Mouse (Mus musculus): ENCODE measurements around the gene Ugt1a7c. TPM values are rescaled to one million over a fixed set of nuclear protein-coding genes. Genes with fewer than 3 reads are reported as not detected.
"Not testable (repeated sequence)": the region's sequence is repeated elsewhere in the genome, so short reads cannot be mapped to it uniquely, and the experiment has no call there.

Gene Ugt1a7c
- total and polyA plus RNA-seq, 3 experiments = not detected

- no peak overlapping the region for H3K4me3 ChIP-seq (ENCODE audit: control insufficient read depth in 1 of 2, insufficient read depth in 1 of 2, low read depth in 2 of 2, low read length in 2 of 2)
- no peaks in the 10 kb centered on the region for H3K79me2 ChIP-seq (ENCODE audit: control insufficient read depth, insufficient read depth, low read length, poor library complexity)
- no peak for DNase-seq (ENCODE audit: low read depth, low spot score)
- H3K36me3 ChIP-seq (ENCODE audit: control insufficient read depth in 1 of 2, insufficient read depth in 2 of 2, low read length in 2 of 2) = peaks cover 0 to 9% of the 10 kb centered on the region in 2 experiments; a peak in 2 of 4 replicates
- no peaks in the 10 kb centered on the region for H3K27me3 ChIP-seq (ENCODE audit: control insufficient read depth in 1 of 2, insufficient read depth in 2 of 2, low read length in 2 of 2)
- no peak overlapping the region for H3K9ac ChIP-seq (ENCODE audit: control insufficient read depth, low read depth, low read length, poor library complexity, severe bottlenecking)
- TF ChIP-seq UBTF (IDR thresholded peaks at IDR 0.05; ENCODE audit: borderline replicate concordance, insufficient read depth, low read depth, low read length) (no peak), HCFC1 (IDR thresholded peaks at IDR 0.05; ENCODE audit: low read depth, low read length) (no peak), MAZ (IDR thresholded peaks at IDR 0.05; ENCODE audit: low read depth, low read length) (no peak), BHLHE40 (IDR thresholded peaks at IDR 0.05; ENCODE audit: borderline replicate concordance, low read depth, low read length) (no peak), ZNF384 (IDR thresholded peaks at IDR 0.05; ENCODE audit: low read depth, low read length) (no peak)
- no peaks in the 10 kb centered on the region for H3K9me3 ChIP-seq (replicated peaks; ENCODE audit: insufficient read depth, low read length)
- peaks cover 0 to 14% of the 10 kb centered on the region in 2 experiments; a peak in 3 of 4 replicates for H3K4me1 ChIP-seq (ENCODE audit: control insufficient read depth in 1 of 2, insufficient read depth in 2 of 2, low read length in 2 of 2)
- H3K27ac ChIP-seq (ENCODE audit: control insufficient read depth, low read depth, low read length) = no peak overlapping the region
These were observed 10.8 kb downstream of the Ugt1a7c start for GRCm38 (mm10) chr1:88105656-88106055.

GRCm38 (mm10) chr1:88109027-88109557 lies 14.2 kb downstream of the Ugt1a7c start:
- not testable (repeated sequence) for H3K79me2 ChIP-seq (ENCODE audit: control insufficient read depth, insufficient read depth, low read length, poor library complexity); H3K27me3 ChIP-seq (ENCODE audit: control insufficient read depth in 1 of 2, insufficient read depth in 2 of 2, low read length in 2 of 2); H3K27ac ChIP-seq (ENCODE audit: control insufficient read depth, low read depth, low read length); H3K36me3 ChIP-seq (ENCODE audit: control insufficient read depth in 1 of 2, insufficient read depth in 2 of 2, low read length in 2 of 2); H3K4me3 ChIP-seq (ENCODE audit: control insufficient read depth in 1 of 2, insufficient read depth in 1 of 2, low read depth in 2 of 2, low read length in 2 of 2); H3K9me3 ChIP-seq (replicated peaks; ENCODE audit: insufficient read depth, low read length); H3K9ac ChIP-seq (ENCODE audit: control insufficient read depth, low read depth, low read length, poor library complexity, severe bottlenecking); DNase-seq (ENCODE audit: low read depth, low spot score); H3K4me1 ChIP-seq (ENCODE audit: control insufficient read depth in 1 of 2, insufficient read depth in 2 of 2, low read length in 2 of 2)

GRCm38 (mm10) chr1:88109604-88110003 lies 14.7 kb downstream of the Ugt1a7c start:
- not testable (repeated sequence) for H3K27me3 ChIP-seq (ENCODE audit: control insufficient read depth in 1 of 2, insufficient read depth in 2 of 2, low read length in 2 of 2); H3K4me1 ChIP-seq (ENCODE audit: control insufficient read depth in 1 of 2, insufficient read depth in 2 of 2, low read length in 2 of 2); H3K9me3 ChIP-seq (replicated peaks; ENCODE audit: insufficient read depth, low read length); H3K27ac ChIP-seq (ENCODE audit: control insufficient read depth, low read depth, low read length); DNase-seq (ENCODE audit: low read depth, low spot score); H3K4me3 ChIP-seq (ENCODE audit: control insufficient read depth in 1 of 2, insufficient read depth in 1 of 2, low read depth in 2 of 2, low read length in 2 of 2); H3K79me2 ChIP-seq (ENCODE audit: control insufficient read depth, insufficient read depth, low read length, poor library complexity); H3K9ac ChIP-seq (ENCODE audit: control insufficient read depth, low read depth, low read length, poor library complexity, severe bottlenecking); H3K36me3 ChIP-seq (ENCODE audit: control insufficient read depth in 1 of 2, insufficient read depth in 2 of 2, low read length in 2 of 2)

- not testable (repeated sequence) for DNase-seq (ENCODE audit: low read depth, low spot score); H3K79me2 ChIP-seq (ENCODE audit: control insufficient read depth, insufficient read depth, low read length, poor library complexity); H3K9me3 ChIP-seq (replicated peaks; ENCODE audit: insufficient read depth, low read length); H3K27me3 ChIP-seq (ENCODE audit: control insufficient read depth in 1 of 2, insufficient read depth in 2 of 2, low read length in 2 of 2); H3K4me1 ChIP-seq (ENCODE audit: control insufficient read depth in 1 of 2, insufficient read depth in 2 of 2, low read length in 2 of 2); H3K9ac ChIP-seq (ENCODE audit: control insufficient read depth, low read depth, low read length, poor library complexity, severe bottlenecking); H3K27ac ChIP-seq (ENCODE audit: control insufficient read depth, low read depth, low read length); H3K36me3 ChIP-seq (ENCODE audit: control insufficient read depth in 1 of 2, insufficient read depth in 2 of 2, low read length in 2 of 2); H3K4me3 ChIP-seq (ENCODE audit: control insufficient read depth in 1 of 2, insufficient read depth in 1 of 2, low read depth in 2 of 2, low read length in 2 of 2)
These were observed 17.9 kb downstream of the Ugt1a7c start for GRCm38 (mm10) chr1:88112769-88113168.

- not testable (repeated sequence) for H3K9me3 ChIP-seq (replicated peaks; ENCODE audit: insufficient read depth, low read length); H3K27me3 ChIP-seq (ENCODE audit: control insufficient read depth in 1 of 2, insufficient read depth in 2 of 2, low read length in 2 of 2); H3K4me3 ChIP-seq (ENCODE audit: control insufficient read depth in 1 of 2, insufficient read depth in 1 of 2, low read depth in 2 of 2, low read length in 2 of 2); H3K4me1 ChIP-seq (ENCODE audit: control insufficient read depth in 1 of 2, insufficient read depth in 2 of 2, low read length in 2 of 2); DNase-seq (ENCODE audit: low read depth, low spot score); H3K27ac ChIP-seq (ENCODE audit: control insufficient read depth, low read depth, low read length); H3K9ac ChIP-seq (ENCODE audit: control insufficient read depth, low read depth, low read length, poor library complexity, severe bottlenecking); H3K79me2 ChIP-seq (ENCODE audit: control insufficient read depth, insufficient read depth, low read length, poor library complexity); H3K36me3 ChIP-seq (ENCODE audit: control insufficient read depth in 1 of 2, insufficient read depth in 2 of 2, low read length in 2 of 2)
These were observed 25.7 kb downstream of the Ugt1a7c start for GRCm38 (mm10) chr1:88120550-88120949.
